Mouse (Mus musculus): ENCODE results near the gene Gm6685. TPM values are rescaled to one million over a fixed set of nuclear protein-coding genes. Genes with fewer than 3 reads are reported as not detected.
"Not testable (repeated sequence)": the region's sequence is repeated elsewhere in the genome, so short reads cannot be mapped to it uniquely, and the experiment has no call there.

Gene Gm6685
- polyA plus RNA-seq (2012; rRNA removed), result 1.3 and 2.5 TPM in 2 replicates

- H3K27ac ChIP-seq (ENCODE audit: insufficient read depth, low read depth, low read length); H3K4me3 ChIP-seq (ENCODE audit: insufficient read depth, low read depth, low read length); H3K36me3 ChIP-seq (ENCODE audit: control insufficient read depth, insufficient read depth, low read length); H3K4me1 ChIP-seq (ENCODE audit: control insufficient read depth, insufficient read depth, low read length); H3K27me3 ChIP-seq (replicated peaks; ENCODE audit: control insufficient read depth, insufficient read depth, low read length); DNase-seq: not testable (repeated sequence)
- 94% methylated on average over 45 of the region's 45 CpGs for WGBS
These were observed at the start of gene Gm6685 for GRCm38 (mm10) chr11:28339224-28340150. Gm6685 (minus strand) TSS chr11:28339867.

GRCm38 (mm10) chr11:28375891-28376290 lies 36.2 kb upstream of the Gm6685 start:
- TF ChIP-seq CTCF (conservative IDR thresholded peaks at IDR 0.05; ENCODE audit: insufficient read depth, insufficient read length, low read depth, low read length) (no peak), POLR2A (IDR thresholded peaks at IDR 0.05; ENCODE audit: low read depth, low read length) (no peak)

GRCm38 (mm10) chr11:28374636-28375035 lies 35.0 kb upstream of the Gm6685 start:
- no peak overlapping the region for H3K27ac ChIP-seq (ENCODE audit: insufficient read depth, low read depth, low read length)
- H3K27me3 ChIP-seq (replicated peaks; ENCODE audit: control insufficient read depth, insufficient read depth, low read length), result no peaks in the 10 kb centered on the region
- DNase-seq, result no peak
- no peaks in the 10 kb centered on the region for H3K4me1 ChIP-seq (ENCODE audit: control insufficient read depth, insufficient read depth, low read length)
- no peak overlapping the region for H3K4me3 ChIP-seq (ENCODE audit: insufficient read depth, low read depth, low read length)
- TF ChIP-seq POLR2A (IDR thresholded peaks at IDR 0.05; ENCODE audit: low read depth, low read length) (no peak), CTCF (conservative IDR thresholded peaks at IDR 0.05; ENCODE audit: insufficient read depth, insufficient read length, low read depth, low read length) (no peak)
- H3K36me3 ChIP-seq (ENCODE audit: control insufficient read depth, insufficient read depth, low read length), result no peaks in the 10 kb centered on the region

More at GRCm38 (mm10) chr11:28375891-28376290, 36.2 kb upstream of the Gm6685 start:
- Histone ChIP-seq H3K27me3 (replicated peaks; ENCODE audit: control insufficient read depth, insufficient read depth, low read length) (no peaks in the 10 kb centered on the region), H3K27ac (ENCODE audit: insufficient read depth, low read depth, low read length) (no peak overlapping the region), H3K4me3 (ENCODE audit: insufficient read depth, low read depth, low read length) (no peak overlapping the region), H3K36me3 (ENCODE audit: control insufficient read depth, insufficient read depth, low read length) (no peaks in the 10 kb centered on the region), H3K4me1 (ENCODE audit: control insufficient read depth, insufficient read depth, low read length) (no peaks in the 10 kb centered on the region)
- DNase-seq, result no peak

- H3K4me1 ChIP-seq (ENCODE audit: control insufficient read depth, insufficient read depth, low read length), result not testable (repeated sequence)
These were observed 31.7 kb upstream of the Gm6685 start for GRCm38 (mm10) chr11:28371381-28371780.

GRCm38 (mm10) chr11:28365929-28366244 lies 26.2 kb upstream of the Gm6685 start:
- H3K4me1 ChIP-seq (ENCODE audit: control insufficient read depth, insufficient read depth, low read length), result no peaks in the 10 kb centered on the region
- no peak for DNase-seq
- WGBS, result 57% methylated on average over 2 of the region's 2 CpGs
- H3K27me3 ChIP-seq (replicated peaks; ENCODE audit: control insufficient read depth, insufficient read depth, low read length), result no peaks in the 10 kb centered on the region
- H3K4me3 ChIP-seq (ENCODE audit: insufficient read depth, low read depth, low read length), result no peak overlapping the region
- TF ChIP-seq CTCF (conservative IDR thresholded peaks at IDR 0.05; ENCODE audit: insufficient read depth, insufficient read length, low read depth, low read length) (no peak), POLR2A (IDR thresholded peaks at IDR 0.05; ENCODE audit: low read depth, low read length) (no peak)
- H3K36me3 ChIP-seq (ENCODE audit: control insufficient read depth, insufficient read depth, low read length), result no peaks in the 10 kb centered on the region
- no peak overlapping the region for H3K27ac ChIP-seq (ENCODE audit: insufficient read depth, low read depth, low read length)

More at GRCm38 (mm10) chr11:28371381-28371780, 31.7 kb upstream of the Gm6685 start:
- not testable (repeated sequence) for H3K4me3 ChIP-seq (ENCODE audit: insufficient read depth, low read depth, low read length); H3K27ac ChIP-seq (ENCODE audit: insufficient read depth, low read depth, low read length); H3K27me3 ChIP-seq (replicated peaks; ENCODE audit: control insufficient read depth, insufficient read depth, low read length); H3K36me3 ChIP-seq (ENCODE audit: control insufficient read depth, insufficient read depth, low read length); DNase-seq
- 72% methylated on average over 5 of the region's 5 CpGs for WGBS

GRCm38 (mm10) chr11:28365209-28365928 lies 25.7 kb upstream of the Gm6685 start:
- Histone ChIP-seq H3K27ac (ENCODE audit: insufficient read depth, low read depth, low read length) (no peak overlapping the region), H3K27me3 (replicated peaks; ENCODE audit: control insufficient read depth, insufficient read depth, low read length) (no peaks in the 10 kb centered on the region), H3K4me3 (ENCODE audit: insufficient read depth, low read depth, low read length) (peak overlapping the region; percentile 37), H3K4me1 (ENCODE audit: control insufficient read depth, insufficient read depth, low read length) (no peaks in the 10 kb centered on the region), H3K36me3 (ENCODE audit: control insufficient read depth, insufficient read depth, low read length) (no peaks in the 10 kb centered on the region)
- peak; percentile 89 for DNase-seq
- no peak for TF ChIP-seq POLR2A (IDR thresholded peaks at IDR 0.05; ENCODE audit: low read depth, low read length)
- TF ChIP-seq CTCF (conservative IDR thresholded peaks at IDR 0.05; ENCODE audit: insufficient read depth, insufficient read length, low read depth, low read length), result no peak
- 12% methylated on average over 26 of the region's 26 CpGs for WGBS

- Histone ChIP-seq H3K27ac (ENCODE audit: insufficient read depth, low read depth, low read length) (no peak overlapping the region), H3K36me3 (ENCODE audit: control insufficient read depth, insufficient read depth, low read length) (no peaks in the 10 kb centered on the region), H3K4me1 (ENCODE audit: control insufficient read depth, insufficient read depth, low read length) (no peaks in the 10 kb centered on the region), H3K27me3 (replicated peaks; ENCODE audit: control insufficient read depth, insufficient read depth, low read length) (no peaks in the 10 kb centered on the region), H3K4me3 (ENCODE audit: insufficient read depth, low read depth, low read length) (no peak overlapping the region)
- no peak for DNase-seq
- WGBS, result 87% methylated on average over 2 of the region's 2 CpGs
- no peak for TF ChIP-seq POLR2A (IDR thresholded peaks at IDR 0.05; ENCODE audit: low read depth, low read length)
- no peak for TF ChIP-seq CTCF (conservative IDR thresholded peaks at IDR 0.05; ENCODE audit: insufficient read depth, insufficient read length, low read depth, low read length)
These were observed 3.8 kb upstream of the Gm6685 start for GRCm38 (mm10) chr11:28343465-28343864.
